Mouse (Mus musculus): ENCODE results near the gene Plce1. TPM values are rescaled to one million over a fixed set of nuclear protein-coding genes. Genes with fewer than 3 reads are reported as not detected.
"Not testable (repeated sequence)": the region's sequence is repeated elsewhere in the genome, so short reads cannot be mapped to it uniquely, and the experiment has no call there.

Gene Plce1
- polyA plus RNA-seq, 1 experiment: 1.6 TPM

DNA sequence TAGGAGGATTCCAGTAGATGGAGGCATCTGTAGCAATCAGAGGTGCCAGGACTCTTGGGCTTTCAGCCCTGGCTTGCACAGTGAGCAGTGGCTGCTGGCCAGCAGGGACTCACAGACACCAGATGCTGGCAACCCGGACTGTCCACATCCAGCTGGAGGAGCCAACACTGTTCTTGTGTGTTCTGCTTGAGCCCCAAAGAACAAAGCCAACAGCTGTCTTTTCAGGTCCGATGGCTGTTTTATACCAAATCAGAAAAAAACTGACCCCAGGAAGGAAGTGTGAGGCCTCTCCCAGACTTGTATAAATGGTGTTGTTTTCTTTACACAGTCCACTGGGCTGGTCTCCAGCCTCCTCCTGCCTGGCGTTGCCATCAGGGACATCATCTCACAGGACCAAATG lies 158.9 kb downstream of the Plce1 start:
- WGBS: 49% methylated on average over 3 of the region's 3 CpGs
- no peaks in the 10 kb centered on the region for H3K4me1 ChIP-seq (ENCODE audit: control insufficient read depth, insufficient read depth, low read length)
- no peak for TF ChIP-seq POLR2A (IDR thresholded peaks at IDR 0.05; ENCODE audit: borderline replicate concordance, control insufficient read depth, low read depth, low read length)
- no peak for TF ChIP-seq CTCF (IDR thresholded peaks at IDR 0.05; ENCODE audit: control insufficient read depth, insufficient read depth, low read length)
- no peak overlapping the region for H3K4me3 ChIP-seq (replicated peaks; ENCODE audit: control insufficient read depth, low read depth, low read length)
- no peak overlapping the region for H3K27ac ChIP-seq (ENCODE audit: control insufficient read depth, insufficient read depth, low read depth, low read length, poor library complexity)

DNA sequence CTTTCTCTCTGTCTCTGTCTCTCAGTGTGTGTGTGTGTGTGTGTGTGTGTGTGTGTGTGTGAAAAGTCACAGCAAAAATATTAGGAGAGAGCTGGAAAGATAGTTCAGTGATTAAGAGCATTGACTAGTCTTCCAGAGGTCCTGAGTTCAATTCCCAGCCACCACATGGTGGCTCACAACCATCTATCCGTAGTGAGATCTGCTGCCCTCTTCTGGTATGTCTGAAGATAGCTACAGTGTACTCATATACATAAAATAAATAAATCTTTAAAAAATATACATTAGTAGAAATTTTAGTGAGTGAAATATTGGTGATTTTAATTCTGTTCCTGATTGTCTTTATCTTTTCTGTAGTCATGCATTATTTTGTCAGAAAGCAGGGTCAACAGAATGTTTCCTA lies 161.6 kb downstream of the Plce1 start:
- not testable (repeated sequence) for H3K4me3 ChIP-seq (replicated peaks; ENCODE audit: control insufficient read depth, low read depth, low read length); H3K27ac ChIP-seq (ENCODE audit: control insufficient read depth, insufficient read depth, low read depth, low read length, poor library complexity); H3K4me1 ChIP-seq (ENCODE audit: control insufficient read depth, insufficient read depth, low read length)
- 47% methylated on average over 1 of the region's 1 CpGs for WGBS

- H3K4me3 ChIP-seq (replicated peaks; ENCODE audit: control insufficient read depth, low read depth, low read length): no peak overlapping the region
- no peaks in the 10 kb centered on the region for H3K4me1 ChIP-seq (ENCODE audit: control insufficient read depth, insufficient read depth, low read length)
- TF ChIP-seq CTCF (IDR thresholded peaks at IDR 0.05; ENCODE audit: control insufficient read depth, insufficient read depth, low read length): no peak
- TF ChIP-seq POLR2A (IDR thresholded peaks at IDR 0.05; ENCODE audit: borderline replicate concordance, control insufficient read depth, low read depth, low read length): no peak
- 68% methylated on average over 6 of the region's 6 CpGs for WGBS
- no peak overlapping the region for H3K27ac ChIP-seq (ENCODE audit: control insufficient read depth, insufficient read depth, low read depth, low read length, poor library complexity)
Measured at GRCm38 (mm10) chr19:38644871-38645595, 164.1 kb downstream of the Plce1 start.

GRCm38 (mm10) chr19:38657980-38658379 lies 177.1 kb downstream of the Plce1 start:
- no peak overlapping the region for H3K4me3 ChIP-seq (replicated peaks; ENCODE audit: control insufficient read depth, low read depth, low read length)
- H3K27ac ChIP-seq (ENCODE audit: control insufficient read depth, insufficient read depth, low read depth, low read length, poor library complexity): no peak overlapping the region
- TF ChIP-seq POLR2A (IDR thresholded peaks at IDR 0.05; ENCODE audit: borderline replicate concordance, control insufficient read depth, low read depth, low read length) (no peak), CTCF (IDR thresholded peaks at IDR 0.05; ENCODE audit: control insufficient read depth, insufficient read depth, low read length) (no peak)
- no peaks in the 10 kb centered on the region for H3K4me1 ChIP-seq (ENCODE audit: control insufficient read depth, insufficient read depth, low read length)
- WGBS: 83% methylated on average over 13 of the region's 13 CpGs

- Histone ChIP-seq H3K4me3 (replicated peaks; ENCODE audit: control insufficient read depth, low read depth, low read length) (no peak overlapping the region), H3K27ac (ENCODE audit: control insufficient read depth, insufficient read depth, low read depth, low read length, poor library complexity) (no peak overlapping the region), H3K4me1 (ENCODE audit: control insufficient read depth, insufficient read depth, low read length) (no peaks in the 10 kb centered on the region)
- TF ChIP-seq POLR2A (IDR thresholded peaks at IDR 0.05; ENCODE audit: borderline replicate concordance, control insufficient read depth, low read depth, low read length): no peak
- no peak for TF ChIP-seq CTCF (IDR thresholded peaks at IDR 0.05; ENCODE audit: control insufficient read depth, insufficient read depth, low read length)
- WGBS: 77% methylated on average over 1 of the region's 1 CpGs
Measured at GRCm38 (mm10) chr19:38665398-38665797, 184.5 kb downstream of the Plce1 start.

DNA sequence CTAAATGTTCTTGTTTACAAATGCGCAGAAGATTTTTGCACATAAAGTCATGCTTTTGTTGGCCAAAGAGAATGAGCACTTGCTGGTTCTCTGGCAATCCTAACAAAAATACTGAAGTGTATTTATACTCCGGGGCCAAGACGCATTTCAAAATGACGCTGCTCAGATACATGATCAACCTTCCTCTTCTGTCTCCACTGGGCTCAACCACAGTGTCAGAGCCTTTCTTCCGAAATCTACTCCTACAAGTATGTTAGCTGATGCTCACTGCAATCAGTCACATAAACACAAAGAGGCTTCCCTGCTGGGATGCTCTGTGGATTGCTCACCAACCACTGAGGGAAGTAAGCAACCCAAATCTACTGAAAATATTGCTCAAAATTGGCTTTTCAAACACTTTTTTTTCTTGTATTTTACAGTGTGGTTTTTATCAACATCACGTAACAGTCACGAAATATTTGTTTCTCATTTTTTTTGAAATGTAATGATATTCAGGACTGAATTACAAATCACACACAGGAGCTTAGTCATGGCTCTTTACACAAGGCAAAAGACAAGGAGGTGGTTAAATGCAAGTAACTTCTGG lies 191.2 kb downstream of the Plce1 start:
- Histone ChIP-seq H3K4me3 (replicated peaks; ENCODE audit: control insufficient read depth, low read depth, low read length) (no peak overlapping the region), H3K4me1 (ENCODE audit: control insufficient read depth, insufficient read depth, low read length) (no peaks in the 10 kb centered on the region), H3K27ac (ENCODE audit: control insufficient read depth, insufficient read depth, low read depth, low read length, poor library complexity) (no peak overlapping the region)
- no peak for TF ChIP-seq CTCF (IDR thresholded peaks at IDR 0.05; ENCODE audit: control insufficient read depth, insufficient read depth, low read length)
- TF ChIP-seq POLR2A (IDR thresholded peaks at IDR 0.05; ENCODE audit: borderline replicate concordance, control insufficient read depth, low read depth, low read length): no peak
- WGBS: 83% methylated on average over 7 of the region's 7 CpGs

DNA sequence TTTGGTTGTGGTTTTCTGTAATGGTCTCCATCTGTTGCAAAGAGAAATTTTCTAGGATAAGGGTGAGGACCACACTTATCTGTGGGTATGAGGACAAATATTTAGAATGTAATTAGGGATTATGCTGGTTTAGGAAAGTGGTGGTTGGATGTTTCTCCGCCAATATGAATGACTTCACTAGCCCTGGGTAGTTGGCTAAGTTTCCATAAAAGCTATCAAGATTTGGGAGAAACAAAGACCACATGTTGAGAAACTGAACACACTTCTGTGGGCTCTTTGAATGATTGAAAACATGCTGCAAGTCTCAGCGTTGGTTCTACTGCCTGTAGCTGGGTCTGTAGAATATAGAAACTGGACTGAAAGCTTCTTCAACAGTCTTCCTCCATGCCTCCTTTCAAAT lies 193.0 kb downstream of the Plce1 start:
- no peak for TF ChIP-seq CTCF (IDR thresholded peaks at IDR 0.05; ENCODE audit: control insufficient read depth, insufficient read depth, low read length)
- no peak for TF ChIP-seq POLR2A (IDR thresholded peaks at IDR 0.05; ENCODE audit: borderline replicate concordance, control insufficient read depth, low read depth, low read length)

DNA sequence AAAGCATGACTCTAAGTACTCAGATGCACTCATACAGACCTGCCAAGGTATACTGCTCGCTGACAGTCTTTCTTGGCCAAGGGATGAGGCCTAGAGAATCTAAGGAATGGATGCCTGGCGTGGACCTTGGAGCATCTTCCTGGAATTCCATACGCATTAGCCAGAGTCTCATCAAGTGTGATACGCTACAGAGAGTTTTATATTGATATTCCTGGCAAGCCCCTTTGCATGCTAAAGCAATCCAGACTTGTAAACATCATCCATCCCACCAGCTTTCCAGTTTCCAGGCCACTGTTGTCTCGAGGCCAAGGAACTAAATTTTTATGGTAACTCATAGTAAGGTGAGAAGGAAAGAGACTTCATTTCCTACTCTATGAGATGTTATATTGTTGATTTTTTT lies 197.7 kb downstream of the Plce1 start:
- H3K4me3 ChIP-seq (replicated peaks; ENCODE audit: control insufficient read depth, low read depth, low read length): no peak overlapping the region
- no peak overlapping the region for H3K27ac ChIP-seq (ENCODE audit: control insufficient read depth, insufficient read depth, low read depth, low read length, poor library complexity)
- H3K4me1 ChIP-seq (ENCODE audit: control insufficient read depth, insufficient read depth, low read length): no peaks in the 10 kb centered on the region
- WGBS: 73% methylated on average over 5 of the region's 5 CpGs
- TF ChIP-seq CTCF (IDR thresholded peaks at IDR 0.05; ENCODE audit: control insufficient read depth, insufficient read depth, low read length) (no peak), POLR2A (IDR thresholded peaks at IDR 0.05; ENCODE audit: borderline replicate concordance, control insufficient read depth, low read depth, low read length) (no peak)

More for the DNA sequence above, 193.0 kb downstream of the Plce1 start:
- H3K4me3 ChIP-seq (replicated peaks; ENCODE audit: control insufficient read depth, low read depth, low read length): no peak overlapping the region
- no peak overlapping the region for H3K27ac ChIP-seq (ENCODE audit: control insufficient read depth, insufficient read depth, low read depth, low read length, poor library complexity)
- no peaks in the 10 kb centered on the region for H3K4me1 ChIP-seq (ENCODE audit: control insufficient read depth, insufficient read depth, low read length)
- 74% methylated on average over 2 of the region's 2 CpGs for WGBS

DNA sequence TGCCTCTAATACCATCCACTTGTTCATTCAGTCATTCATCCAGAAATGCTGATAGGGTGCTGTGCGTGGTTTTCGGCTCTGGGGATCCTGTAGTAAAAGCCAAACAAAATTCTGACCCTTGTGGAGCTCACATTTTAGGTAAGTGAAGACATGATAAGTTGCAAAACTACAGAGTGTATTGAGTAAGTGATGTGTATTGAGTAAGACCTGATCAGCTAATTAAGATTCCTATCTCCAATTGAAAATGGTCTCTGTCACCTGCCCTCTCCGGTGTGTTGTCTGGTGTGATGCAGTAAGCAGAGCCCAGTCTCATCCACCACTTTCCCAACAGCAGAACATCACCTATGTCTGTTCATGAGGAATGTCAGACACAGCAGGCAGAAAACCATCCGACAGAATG lies 198.6 kb downstream of the Plce1 start:
- 75% methylated on average over 4 of the region's 4 CpGs for WGBS
- Histone ChIP-seq H3K4me1 (ENCODE audit: control insufficient read depth, insufficient read depth, low read length) (no peaks in the 10 kb centered on the region), H3K27ac (ENCODE audit: control insufficient read depth, insufficient read depth, low read depth, low read length, poor library complexity) (no peak overlapping the region), H3K4me3 (replicated peaks; ENCODE audit: control insufficient read depth, low read depth, low read length) (no peak overlapping the region)
- TF ChIP-seq CTCF (IDR thresholded peaks at IDR 0.05; ENCODE audit: control insufficient read depth, insufficient read depth, low read length): no peak
- no peak for TF ChIP-seq POLR2A (IDR thresholded peaks at IDR 0.05; ENCODE audit: borderline replicate concordance, control insufficient read depth, low read depth, low read length)
